Mouse (Mus musculus) midbrain, embryonic 16.5 days (tissue): ENCODE measurements around the gene Kcnk5. TPM values are rescaled to one million over a fixed set of nuclear protein-coding genes. Genes with fewer than 3 reads are reported as not detected.
A peak's percentile ranks its signal among the peaks of the same experiment; 100 is the strongest.

Source experiments
- ATAC-seq: fragments of 200-750 bp; cut with Nextera tagmentation; 2 replicates; pipeline ENCODE4 v1.8.0; 2017; ENCODE audit warnings: moderate TSS enrichment
- H3K27ac ChIP-seq: fragments of 300-500 bp; sonication (generic); 2 replicates; pipeline ENCODE4 v1.5.1; 2014; ENCODE audit warnings: mild to moderate bottlenecking, low read length, mixed read lengths
- H3K27me3 ChIP-seq: fragments of 300-500 bp; sonication (generic); 2 replicates; pipeline ENCODE4 v1.6.1; 2014; ENCODE audit warnings: low read depth, low read length, mixed read lengths; ENCODE audit not compliant: control insufficient read depth, insufficient read depth
- H3K36me3 ChIP-seq: fragments of 300-500 bp; sonication (generic); 2 replicates; pipeline ENCODE4 v1.6.1; 2014; ENCODE audit warnings: mild to moderate bottlenecking, low read length, moderate library complexity, mixed read lengths; ENCODE audit not compliant: control insufficient read depth, insufficient read depth
- H3K4me1 ChIP-seq: fragments of 300-500 bp; sonication (generic); 2 replicates; pipeline ENCODE4 v1.6.1; 2014; ENCODE audit warnings: mild to moderate bottlenecking, low read length, mixed read lengths; ENCODE audit not compliant: control insufficient read depth, insufficient read depth
- H3K4me2 ChIP-seq: fragments of 300-500 bp; sonication (generic); 2 replicates; pipeline ENCODE4 v1.6.1; 2014; ENCODE audit warnings: mild to moderate bottlenecking, low read length, mixed read lengths
- H3K4me3 ChIP-seq: fragments of 300-500 bp; sonication (generic); 2 replicates; pipeline ENCODE4 v1.5.1; 2014; ENCODE audit warnings: low read depth, mild to moderate bottlenecking, low read length, moderate library complexity, mixed read lengths
- H3K9ac ChIP-seq: fragments of 300-500 bp; sonication (generic); 2 replicates; pipeline ENCODE4 v1.6.1; 2014; ENCODE audit warnings: low read depth, low read length, mixed read lengths
- H3K9me3 ChIP-seq: fragments of 300-500 bp; sonication (generic); replicated peaks from 2 replicates; pipeline ENCODE4 v1.6.1; 2014; ENCODE audit warnings: mild to moderate bottlenecking, low read length, mixed read lengths; ENCODE audit not compliant: control insufficient read depth, poor library complexity, severe bottlenecking
- WGBS: fragments of 180-500 bp; shearing (Covaris S2); extraction: QIAGEN DNeasy Blood & Tissue Kit; methylation state at CpG from one replicate; pipeline ENCODE4 v1.1.7; 2014; 5-methylcytosine and 5-hydroxymethylcytosine counted together
- polyA plus RNA-seq: library from polyadenylated mRNA; unstranded; fragments of >200 nt; fragmentation: Nextera tagmentation; extraction: Ambion mirVana; gene quantifications from 2 replicates; pipeline ENCODE4 v1.2.1, GENCODE M21; 2015

Gene Kcnk5
- polyA plus RNA-seq = 0.70 and 0.85 TPM in 2 replicates

- WGBS = under 1% methylated on average over 36 of the region's 36 CpGs
- H3K4me3 ChIP-seq = peak within 1 kb of the TSS; percentile 44
- no peak within 1 kb of the TSS for H3K27ac ChIP-seq
- peak within 1 kb of the TSS; percentile 82 for H3K4me2 ChIP-seq
- H3K9ac ChIP-seq = peak within 1 kb of the TSS; percentile 15
- H3K9me3 ChIP-seq = no peaks in the 10 kb centered on the region
- ATAC-seq = peak; percentile 92
- peaks cover 9% of the 10 kb centered on the region for H3K4me1 ChIP-seq
- no peaks in the 10 kb centered on the region for H3K36me3 ChIP-seq
- peaks cover 11% of the 10 kb centered on the region for H3K27me3 ChIP-seq
These were observed at the start of gene Kcnk5 for GRCm38 (mm10) chr14:20181466-20181921. Kcnk5 (minus strand) TSS chr14:20181809.

- Histone ChIP-seq H3K4me3 (no peak overlapping the region), H3K9me3 (no peaks in the 10 kb centered on the region), H3K4me1 (peaks cover 16% of the 10 kb centered on the region; the same call in 1 of the 2 replicates), H3K27ac (no peak overlapping the region), H3K4me2 (no peak overlapping the region), H3K36me3 (no peaks in the 10 kb centered on the region), H3K9ac (no peak overlapping the region), H3K27me3 (no peaks in the 10 kb centered on the region)
- WGBS = 87% methylated on average over 7 of the region's 7 CpGs
- no peak for ATAC-seq
These were observed 48.5 kb upstream of the Kcnk5 start for GRCm38 (mm10) chr14:20230063-20230491.

- H3K27ac ChIP-seq = no peak overlapping the region
- peaks cover 18% of the 10 kb centered on the region; the same call in 1 of the 2 replicates for H3K4me1 ChIP-seq
- H3K9me3 ChIP-seq = no peaks in the 10 kb centered on the region
- H3K4me3 ChIP-seq = no peak overlapping the region
- no peaks in the 10 kb centered on the region for H3K27me3 ChIP-seq
- H3K4me2 ChIP-seq = no peak overlapping the region
- H3K36me3 ChIP-seq = no peaks in the 10 kb centered on the region
- WGBS = 73% methylated on average over 6 of the region's 6 CpGs
- no peak overlapping the region for H3K9ac ChIP-seq
- no peak for ATAC-seq
These were observed 47.8 kb upstream of the Kcnk5 start for GRCm38 (mm10) chr14:20229437-20229836.

- 75% methylated on average over 4 of the region's 4 CpGs for WGBS
- no peaks in the 10 kb centered on the region; the same call in 1 of the 2 replicates for H3K27me3 ChIP-seq
- no peak for ATAC-seq
- no peaks in the 10 kb centered on the region for H3K36me3 ChIP-seq
- no peak overlapping the region for H3K4me3 ChIP-seq
- no peak overlapping the region for H3K27ac ChIP-seq
- H3K9ac ChIP-seq = no peak overlapping the region
- peaks cover 21% of the 10 kb centered on the region; the same call in 1 of the 2 replicates for H3K4me1 ChIP-seq
- H3K4me2 ChIP-seq = no peak overlapping the region
- no peaks in the 10 kb centered on the region for H3K9me3 ChIP-seq
These were observed 46.7 kb upstream of the Kcnk5 start for GRCm38 (mm10) chr14:20228336-20228735.

GRCm38 (mm10) chr14:20226982-20227381, 45.4 kb upstream of the Kcnk5 start:
- ATAC-seq = no peak
- H3K27me3 ChIP-seq = no peaks in the 10 kb centered on the region; the same call in 1 of the 2 replicates
- H3K9me3 ChIP-seq = no peaks in the 10 kb centered on the region
- 48% methylated on average over 2 of the region's 2 CpGs for WGBS
- H3K4me2 ChIP-seq = no peak overlapping the region
- no peak overlapping the region for H3K27ac ChIP-seq
- no peaks in the 10 kb centered on the region for H3K36me3 ChIP-seq
- peaks cover 21% of the 10 kb centered on the region; the same call in 1 of the 2 replicates for H3K4me1 ChIP-seq
- no peak overlapping the region for H3K4me3 ChIP-seq
- no peak overlapping the region for H3K9ac ChIP-seq

- no peak overlapping the region for H3K9ac ChIP-seq
- no peaks in the 10 kb centered on the region for H3K36me3 ChIP-seq
- H3K27me3 ChIP-seq = no peaks in the 10 kb centered on the region; the same call in 1 of the 2 replicates
- H3K4me2 ChIP-seq = no peak overlapping the region
- peaks cover 21% of the 10 kb centered on the region; the same call in 1 of the 2 replicates for H3K4me1 ChIP-seq
- peak; percentile 47; the same call in 1 of the 2 replicates for ATAC-seq
- no peak overlapping the region for H3K27ac ChIP-seq
- 56% methylated on average over 7 of the region's 7 CpGs for WGBS
- no peak overlapping the region for H3K4me3 ChIP-seq
- no peaks in the 10 kb centered on the region for H3K9me3 ChIP-seq
These were observed 44.9 kb upstream of the Kcnk5 start for GRCm38 (mm10) chr14:20226488-20226887.

GRCm38 (mm10) chr14:20225525-20225924, 43.9 kb upstream of the Kcnk5 start:
- 9% methylated on average over 4 of the region's 4 CpGs for WGBS
- peak; percentile 37; the same call in 1 of the 2 replicates for ATAC-seq
- Histone ChIP-seq H3K4me1 (peaks cover 21% of the 10 kb centered on the region; the same call in 1 of the 2 replicates), H3K27me3 (no peaks in the 10 kb centered on the region; the same call in 1 of the 2 replicates), H3K4me3 (no peak overlapping the region), H3K4me2 (no peak overlapping the region), H3K27ac (no peak overlapping the region), H3K9ac (no peak overlapping the region), H3K9me3 (no peaks in the 10 kb centered on the region), H3K36me3 (no peaks in the 10 kb centered on the region)

GRCm38 (mm10) chr14:20224576-20225218, 43.1 kb upstream of the Kcnk5 start:
- ATAC-seq = peak; percentile 69
- H3K36me3 ChIP-seq = no peaks in the 10 kb centered on the region
- H3K4me2 ChIP-seq = no peak overlapping the region
- 38% methylated on average over 10 of the region's 10 CpGs for WGBS
- no peaks in the 10 kb centered on the region for H3K9me3 ChIP-seq
- no peaks in the 10 kb centered on the region; the same call in 1 of the 2 replicates for H3K27me3 ChIP-seq
- H3K27ac ChIP-seq = no peak overlapping the region
- peaks cover 21% of the 10 kb centered on the region; the same call in 1 of the 2 replicates for H3K4me1 ChIP-seq
- no peak overlapping the region for H3K9ac ChIP-seq
- H3K4me3 ChIP-seq = no peak overlapping the region

GRCm38 (mm10) chr14:20224163-20224562, 42.6 kb upstream of the Kcnk5 start:
- H3K27ac ChIP-seq = no peak overlapping the region
- peaks cover 21% of the 10 kb centered on the region; the same call in 1 of the 2 replicates for H3K4me1 ChIP-seq
- 21% methylated on average over 4 of the region's 4 CpGs for WGBS
- ATAC-seq = no peak
- no peaks in the 10 kb centered on the region; the same call in 1 of the 2 replicates for H3K27me3 ChIP-seq
- H3K4me3 ChIP-seq = no peak overlapping the region
- H3K36me3 ChIP-seq = no peaks in the 10 kb centered on the region
- no peaks in the 10 kb centered on the region for H3K9me3 ChIP-seq
- H3K4me2 ChIP-seq = no peak overlapping the region
- no peak overlapping the region for H3K9ac ChIP-seq
